Mouse (Mus musculus): ENCODE results near the gene 9130230L23Rik.
"Not testable (repeated sequence)": the region's sequence is repeated elsewhere in the genome, so short reads cannot be mapped to it uniquely, and the experiment has no call there.

The 9130230L23Rik gene

DNA sequence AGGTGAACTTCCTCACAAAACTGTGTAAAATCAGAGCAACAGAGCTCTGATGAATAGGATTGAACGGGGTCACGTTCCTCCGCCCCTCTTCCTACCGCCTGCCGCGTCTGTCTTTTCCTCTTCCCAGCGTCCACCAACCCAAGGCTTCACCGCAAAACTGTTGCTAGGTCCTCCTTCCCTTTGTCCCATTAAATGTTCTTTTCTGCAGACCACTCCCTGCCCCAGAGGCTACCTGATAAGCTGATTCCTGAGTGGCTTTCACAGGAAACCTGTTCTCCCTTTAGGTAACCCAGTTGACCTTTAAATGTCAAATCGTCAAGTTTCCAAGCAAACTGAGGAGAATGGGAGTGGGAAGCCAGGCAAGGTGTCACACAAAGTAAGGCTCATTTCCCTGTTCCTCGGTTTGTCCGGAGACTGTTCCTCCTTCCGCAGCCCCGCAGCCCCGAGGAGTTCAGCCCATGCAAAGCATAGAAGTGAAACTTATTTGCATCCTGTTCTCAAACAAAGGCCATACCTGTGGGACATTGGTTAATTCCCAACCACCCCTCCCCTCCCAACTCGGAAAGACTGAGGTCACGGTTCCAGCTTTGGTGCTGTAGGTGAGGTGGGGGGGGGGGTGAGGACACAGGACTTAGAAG is 1.1 kb upstream of the 9130230L23Rik start:
- no peak for DNase-seq (ENCODE audit: low spot score in 2 of 2)

DNA sequence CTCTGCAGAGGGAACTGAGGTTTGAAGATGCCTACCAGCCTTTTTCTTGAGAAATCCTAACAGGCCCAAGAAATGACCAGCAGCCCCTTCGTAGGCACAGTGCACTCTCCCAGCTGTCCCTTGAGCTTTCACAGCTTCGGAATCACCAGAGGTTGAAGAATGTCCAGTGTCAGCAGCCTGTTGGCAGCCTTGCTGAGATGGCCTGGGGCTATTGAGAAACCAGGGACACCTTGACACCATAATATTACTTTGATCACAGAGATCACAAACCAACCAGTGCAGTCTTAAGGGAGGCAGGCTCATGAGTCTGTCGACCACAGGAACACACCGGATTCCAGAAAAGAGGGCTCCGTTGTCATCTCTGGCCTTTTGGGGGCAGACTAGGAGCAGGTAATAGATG is 2.9 kb downstream of the 9130230L23Rik start:
- DNase-seq (ENCODE audit: low spot score in 2 of 2): no peak

- DNase-seq (ENCODE audit: low spot score in 2 of 2): no peak
These were observed 3.4 kb downstream of the 9130230L23Rik start for GRCm38 (mm10) chr5:66000567-66001125.

GRCm38 (mm10) chr5:66000074-66000473 is 4.0 kb downstream of the 9130230L23Rik start:
- DNase-seq (ENCODE audit: low spot score in 2 of 2): no peak

DNA sequence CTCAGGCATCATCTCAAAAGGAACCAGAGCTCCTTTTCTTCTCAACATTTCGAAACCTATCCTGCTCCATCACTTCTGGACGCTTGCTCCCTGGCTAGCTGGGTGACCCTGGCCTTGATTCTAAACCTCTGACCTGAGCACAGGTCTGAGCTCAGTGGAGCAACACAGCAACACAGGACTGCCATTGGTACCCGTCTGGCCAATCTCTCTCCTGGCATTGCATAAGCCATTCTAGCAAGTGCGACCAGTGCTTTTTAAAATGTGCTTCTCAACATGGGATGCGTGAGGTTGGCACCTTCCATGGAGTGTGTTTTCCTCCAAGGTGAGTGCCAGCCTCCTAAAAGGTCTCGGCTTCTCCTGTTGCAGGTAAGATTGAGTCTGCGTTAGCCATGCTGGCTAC is 5.0 kb downstream of the 9130230L23Rik start:
- no peak for DNase-seq (ENCODE audit: low spot score in 2 of 2)

DNA sequence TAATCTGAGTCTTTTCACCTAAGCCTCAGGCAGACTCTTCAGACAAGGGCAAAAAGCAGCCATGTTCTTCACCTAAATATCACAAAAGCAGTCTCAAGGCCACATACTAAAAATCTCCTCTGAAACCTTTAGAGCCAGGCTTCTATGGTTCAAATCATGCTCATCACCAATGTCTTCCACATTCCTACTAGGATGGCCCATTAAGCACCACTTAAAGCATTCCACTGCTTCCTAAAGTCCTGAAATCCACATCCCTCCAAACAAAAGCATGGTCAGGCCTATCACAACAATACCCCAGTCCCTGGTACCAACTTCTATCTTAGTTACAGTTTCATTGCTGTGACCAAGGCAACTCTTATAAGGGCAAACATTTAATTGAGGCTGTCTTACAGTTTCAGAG is 6.3 kb downstream of the 9130230L23Rik start:
- no peak for DNase-seq (ENCODE audit: low spot score in 2 of 2)

DNA sequence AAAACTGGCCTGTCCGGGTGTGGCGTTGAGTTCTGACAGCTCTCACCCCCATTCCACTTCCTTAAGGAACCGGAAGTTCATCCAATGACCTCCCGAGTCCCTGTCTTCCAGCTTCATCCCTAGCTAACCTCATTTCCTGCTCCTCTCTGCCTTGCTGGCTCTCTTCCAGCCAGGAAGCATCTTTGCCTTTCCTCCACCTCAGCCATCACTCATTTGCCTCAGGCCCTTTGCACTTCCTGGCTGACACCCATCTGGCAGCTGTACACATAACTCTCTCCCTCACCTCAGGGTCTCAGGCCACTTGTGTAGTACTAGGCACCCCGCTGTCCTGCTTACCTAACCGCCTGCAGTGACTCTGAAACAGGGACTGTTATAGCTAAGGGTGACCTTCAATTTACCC is 9.4 kb downstream of the 9130230L23Rik start:
- no peak for DNase-seq (ENCODE audit: low spot score in 2 of 2)

DNA sequence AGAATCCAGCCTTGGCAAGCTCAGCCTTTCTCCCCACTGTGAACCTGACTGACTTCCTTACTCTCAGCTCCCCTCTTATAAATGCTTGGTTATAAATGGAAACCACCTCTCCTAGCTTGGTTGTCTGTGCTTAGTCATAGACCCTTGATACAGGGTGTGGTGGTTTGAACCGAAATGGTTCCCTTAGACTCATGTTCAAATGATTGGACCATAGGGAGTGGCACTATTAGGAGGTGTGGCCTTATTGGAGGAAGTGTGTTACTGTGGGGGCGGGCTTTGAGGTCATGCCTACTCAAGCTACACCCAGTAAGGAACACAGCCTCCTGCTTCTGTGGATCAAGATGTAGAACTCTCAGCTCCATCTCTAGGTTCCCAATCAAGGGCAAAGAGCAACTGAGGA is 12.9 kb downstream of the 9130230L23Rik start:
- DNase-seq (ENCODE audit: low spot score in 2 of 2): no peak

DNA sequence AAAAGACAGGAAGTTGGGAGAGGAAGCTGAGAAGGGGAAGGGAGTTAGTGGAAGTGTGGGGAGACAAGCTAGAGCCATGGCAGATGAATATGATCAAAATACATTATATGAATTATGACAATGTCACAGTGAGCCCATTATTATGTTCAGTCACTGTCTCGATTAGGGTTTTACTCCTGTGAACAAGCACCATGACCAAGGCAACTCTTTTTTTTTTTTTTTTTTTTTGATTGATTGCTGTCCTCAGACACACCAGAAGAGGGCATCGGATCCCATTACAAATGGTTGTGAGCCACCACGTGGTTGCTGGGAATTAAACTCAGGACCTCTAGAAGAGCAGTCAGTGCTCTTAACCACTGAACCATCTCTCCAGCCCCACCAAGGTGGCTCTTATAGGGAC is 17.1 kb downstream of the 9130230L23Rik start:
- DNase-seq (ENCODE audit: low spot score in 2 of 2): not testable (repeated sequence)

DNA sequence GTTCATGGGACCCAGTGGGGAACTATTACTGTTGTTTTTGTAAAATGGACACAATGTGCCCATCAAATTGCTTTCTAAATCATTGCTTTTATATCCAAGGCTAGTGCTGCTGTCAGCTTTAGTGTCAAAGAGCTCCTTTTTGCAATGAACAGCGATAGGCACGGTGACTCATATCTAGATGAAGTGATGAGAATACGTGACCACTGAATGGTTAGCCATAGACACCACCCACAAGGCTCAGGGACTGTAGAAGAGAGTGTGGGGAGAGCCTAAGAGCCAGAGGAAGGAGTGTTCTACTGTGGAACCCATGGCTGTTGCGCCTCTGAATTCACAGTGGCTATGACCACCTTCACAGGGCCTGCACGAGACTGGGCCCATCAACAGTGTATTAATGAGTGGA is 17.7 kb downstream of the 9130230L23Rik start:
- no peak for DNase-seq (ENCODE audit: low spot score in 2 of 2)

GRCm38 (mm10) chr5:65975731-65976130 is 28.4 kb downstream of the 9130230L23Rik start:
- no peak for DNase-seq (ENCODE audit: low spot score in 2 of 2)

DNA sequence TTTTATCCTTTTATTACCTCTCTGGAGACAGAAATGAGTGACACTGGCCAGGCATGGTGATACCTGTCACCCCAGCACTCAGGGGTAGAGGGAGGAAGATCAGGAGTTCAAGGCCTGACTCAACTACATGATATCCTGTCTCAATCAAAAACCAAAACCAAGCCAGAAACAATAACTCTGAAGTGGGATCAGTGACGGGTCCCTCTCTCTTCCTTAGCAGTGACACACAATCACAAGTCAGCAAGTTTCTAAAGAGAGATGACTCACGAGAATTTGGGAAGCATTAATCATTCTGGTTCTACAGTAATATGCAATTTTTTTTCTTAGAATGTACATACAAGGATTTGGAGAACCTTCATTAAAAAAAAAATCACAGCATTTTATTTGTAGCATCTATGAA is 30.9 kb downstream of the 9130230L23Rik start:
- DNase-seq (ENCODE audit: low spot score in 2 of 2): no peak

DNA sequence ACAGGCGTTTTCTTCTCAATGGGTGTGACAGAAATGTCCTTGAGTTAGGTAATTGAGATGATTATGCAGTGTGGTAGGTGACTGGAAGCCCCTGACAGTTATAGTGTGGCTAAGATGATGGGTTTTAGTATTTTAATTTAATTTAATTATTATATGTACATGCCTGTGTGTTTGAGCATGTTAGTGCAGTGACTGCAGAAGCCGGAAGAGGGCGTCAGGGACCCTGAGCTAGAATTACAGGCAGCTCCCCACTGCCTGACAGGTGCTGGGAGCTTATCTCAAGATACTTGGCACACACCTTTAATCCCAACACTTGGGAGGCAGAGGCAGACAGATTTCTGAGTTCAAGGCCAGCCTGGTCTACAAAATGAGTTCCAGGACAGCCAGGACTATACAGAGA is 36.1 kb downstream of the 9130230L23Rik start:
- no peak for DNase-seq (ENCODE audit: low spot score in 2 of 2)

DNA sequence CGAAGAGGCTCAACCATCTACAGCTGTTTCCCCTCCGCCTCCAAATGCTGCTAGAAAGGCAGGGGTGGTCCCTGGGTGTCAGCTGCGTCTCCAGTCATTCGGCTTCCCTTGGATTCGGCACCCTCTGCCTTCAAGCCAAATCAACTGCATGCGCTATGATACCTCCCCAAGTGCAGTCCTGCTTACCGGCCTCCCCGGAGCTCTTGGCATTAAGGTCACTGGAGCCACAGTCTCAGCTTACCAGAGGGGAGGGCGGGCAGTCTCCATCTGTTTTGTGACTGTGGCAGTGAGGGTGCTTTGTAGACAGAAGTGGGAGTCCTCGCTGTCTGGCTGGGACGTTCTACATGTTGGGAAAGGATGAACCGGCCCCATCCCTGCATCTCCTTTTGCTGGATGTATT is 37.0 kb downstream of the 9130230L23Rik start:
- DNase-seq (ENCODE audit: low spot score in 2 of 2): no peak

GRCm38 (mm10) chr5:65965771-65966279 is 38.3 kb downstream of the 9130230L23Rik start:
- DNase-seq (ENCODE audit: low spot score in 2 of 2): peak; percentile 22 to 33

DNA sequence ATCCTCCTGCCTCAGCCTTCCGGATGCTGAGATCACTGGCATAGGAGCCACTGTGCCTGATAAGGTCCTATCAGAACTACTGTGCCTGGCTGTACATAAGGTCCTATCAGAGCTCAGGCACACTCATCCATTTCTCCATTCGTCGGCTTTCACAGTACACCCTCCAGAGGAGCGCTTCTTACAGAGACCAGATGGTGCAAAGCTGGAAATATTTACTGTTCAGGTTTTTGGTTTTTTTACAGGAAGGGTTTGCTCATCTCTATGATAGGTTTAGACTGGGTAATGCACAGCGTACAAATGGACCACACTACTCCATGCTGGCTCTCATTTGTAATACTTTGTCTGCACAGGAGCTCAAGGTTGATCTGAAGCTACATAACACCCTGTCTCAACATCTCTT is 40.8 kb downstream of the 9130230L23Rik start:
- peak in 1 of 2 experiments; percentile 12 for DNase-seq (ENCODE audit: low spot score in 2 of 2)

GRCm38 (mm10) chr5:65960597-65960950 is 43.5 kb downstream of the 9130230L23Rik start:
- DNase-seq (ENCODE audit: low spot score in 2 of 2): no peak

DNA sequence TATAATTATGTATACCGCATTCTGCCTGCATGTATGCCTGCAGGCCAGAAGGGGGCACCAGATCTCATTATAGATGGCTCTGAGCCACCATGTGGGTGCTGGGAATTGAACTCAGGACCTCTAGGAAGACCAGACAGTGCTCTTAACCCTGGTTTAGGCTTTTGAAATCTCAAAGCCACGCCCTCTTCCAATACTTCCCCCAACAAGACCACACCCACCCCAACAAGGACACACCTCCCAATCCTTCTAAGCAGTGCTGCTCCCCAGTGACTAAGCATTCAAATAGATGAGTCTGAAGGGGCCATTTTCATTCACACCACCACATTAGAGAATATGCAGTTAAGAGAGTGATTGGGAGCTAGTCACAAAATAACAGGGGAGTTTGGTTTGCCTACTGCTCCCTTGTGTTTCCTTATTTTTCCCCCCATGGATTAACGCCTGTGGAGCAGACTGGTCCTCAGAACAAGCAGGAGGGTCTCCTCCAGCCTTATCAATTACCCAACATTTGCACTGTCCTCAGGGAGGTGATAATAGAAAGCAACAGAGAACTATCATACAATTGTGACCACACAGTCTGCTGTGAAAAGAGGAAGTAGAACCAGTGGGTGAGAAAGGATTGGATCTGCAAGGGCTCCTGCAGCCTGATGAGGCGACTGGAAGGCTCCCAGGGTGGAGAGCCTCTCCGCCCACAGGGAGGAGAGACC is 44.0 kb downstream of the 9130230L23Rik start:
- no peak for DNase-seq (ENCODE audit: low spot score in 2 of 2)

DNA sequence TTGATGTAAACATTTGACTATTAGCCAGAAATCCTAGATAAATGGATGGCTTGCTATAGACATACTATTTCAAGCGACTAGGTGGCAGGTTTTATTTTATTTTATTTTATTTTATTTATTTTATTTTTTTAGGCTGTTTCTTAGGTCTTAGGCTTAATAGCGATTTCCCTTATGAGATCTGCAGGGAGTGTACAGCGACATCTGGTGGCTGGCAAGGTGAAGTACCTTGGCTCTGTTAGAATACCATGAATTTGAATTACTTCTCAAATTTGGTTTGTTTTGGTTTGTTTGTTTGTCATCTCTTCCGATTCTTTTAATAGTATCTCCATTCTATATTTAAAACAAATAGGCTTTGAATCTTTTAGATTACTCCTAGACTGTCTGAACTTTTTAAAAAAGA is 45.5 kb downstream of the 9130230L23Rik start:
- DNase-seq (ENCODE audit: low spot score in 2 of 2): peak; percentile 45 to 55

DNA sequence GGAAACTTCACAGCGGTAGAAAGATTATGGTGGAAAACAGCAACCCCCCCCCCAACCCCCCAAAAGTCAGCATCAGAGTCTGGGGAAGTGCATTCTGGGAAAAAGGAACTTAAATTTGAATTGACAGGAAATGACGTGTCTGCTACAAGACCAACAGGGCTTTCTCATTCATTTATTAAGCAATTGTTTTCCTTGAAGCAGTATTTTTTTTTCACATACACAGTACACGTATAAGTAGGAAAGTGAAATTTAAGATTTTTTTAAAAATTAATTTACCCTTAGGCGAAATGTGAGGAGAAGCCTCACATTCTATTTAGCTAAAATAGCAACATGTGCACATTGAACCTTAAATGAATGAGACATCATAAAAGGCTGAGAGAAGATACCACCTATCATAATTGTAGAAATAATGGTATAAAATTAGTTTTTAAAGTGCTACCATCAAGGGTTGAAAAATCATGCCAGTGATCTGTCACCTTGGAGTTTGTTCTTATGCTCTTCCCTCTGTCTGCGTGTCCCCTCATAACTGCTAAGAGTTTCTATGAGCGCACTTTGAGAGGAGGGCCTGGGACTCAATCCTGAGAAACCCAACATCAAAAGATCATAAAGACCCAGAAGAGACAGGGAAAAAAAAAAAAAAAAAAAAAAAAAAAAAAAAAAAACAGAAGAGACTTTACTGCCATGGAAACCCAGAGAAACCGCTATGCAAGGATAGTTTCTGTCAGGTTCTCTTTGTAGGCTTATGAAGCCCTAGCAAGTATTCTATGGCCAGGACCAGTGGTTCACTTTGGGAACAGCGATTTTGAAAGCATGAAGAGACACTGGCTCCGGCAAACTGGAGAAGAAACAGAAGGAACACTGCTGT is 47.7 kb downstream of the 9130230L23Rik start:
- DNase-seq (ENCODE audit: low spot score in 2 of 2): no peak

GRCm38 (mm10) chr5:65955343-65956143 is 48.5 kb downstream of the 9130230L23Rik start:
- peak; percentile 81 to 83 for DNase-seq (ENCODE audit: low spot score in 2 of 2)

Measured in right cerebral cortex, adult 2 months (tissue).